Mouse (Mus musculus): ENCODE measurements around the gene Tgif1. TPM values are rescaled to one million over a fixed set of nuclear protein-coding genes. Genes with fewer than 3 reads are reported as not detected.
A peak's percentile ranks its signal among the peaks of the same experiment; 100 is the strongest.
"Not testable (repeated sequence)": the region's sequence is repeated elsewhere in the genome, so short reads cannot be mapped to it uniquely, and the experiment has no call there.

The Tgif1 gene
- polyA plus RNA-seq, 1 experiment from 2014 or later = 26.7 TPM

DNA sequence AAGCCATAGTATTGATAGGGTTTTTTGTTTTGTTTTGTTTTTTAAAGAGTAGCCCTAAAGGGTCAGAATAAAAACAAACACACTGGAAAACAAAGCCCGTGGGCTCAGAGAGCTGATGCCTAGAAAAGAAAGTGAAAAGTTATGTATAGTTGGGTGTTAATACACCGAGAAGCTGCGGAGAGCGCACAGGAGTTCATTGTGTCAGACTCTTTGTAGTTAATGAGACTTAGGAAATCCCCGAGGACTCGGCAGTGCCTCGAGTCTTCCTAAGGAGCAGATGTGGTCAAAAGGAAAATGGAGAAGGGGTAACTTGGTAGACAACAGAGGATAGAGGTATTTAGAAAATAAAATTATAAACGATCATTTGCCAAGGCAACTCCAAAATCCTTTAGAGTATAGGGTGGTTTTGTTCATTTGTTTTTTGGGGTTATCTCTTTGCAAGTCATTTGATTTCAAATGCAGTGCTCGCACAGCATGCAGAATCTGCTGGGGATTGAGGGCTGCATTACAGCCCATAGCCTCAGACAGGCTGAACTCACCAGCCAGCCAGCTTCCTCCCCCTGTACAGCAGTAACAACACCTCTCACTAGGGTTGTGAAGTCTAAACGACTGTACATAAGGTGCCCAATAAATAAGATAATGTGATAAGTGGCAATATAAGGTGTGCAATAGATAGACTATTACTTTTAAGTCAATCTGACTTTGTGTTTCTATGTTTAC, 18.1 kb downstream of the Tgif1 start:
- peak overlapping the region; percentile 42 for H3K4me3 ChIP-seq
- H3K4me2 ChIP-seq = peak overlapping the region; percentile 71
- peak overlapping the region; percentile 64 for H3K9ac ChIP-seq
- H3K27ac ChIP-seq (replicated peaks) = no peak overlapping the region
- ATAC-seq (ENCODE audit: low read depth) = 0 out of 2 replicates have a peak, but pooled peaks have one; percentile 49
- no peaks in the 10 kb centered on the region; the same call in 1 of the 2 replicates for H3K27me3 ChIP-seq
- WGBS = 1% methylated on average over 10 of the region's 10 CpGs
- H3K36me3 ChIP-seq = no peaks in the 10 kb centered on the region
- peaks cover 13% of the 10 kb centered on the region for H3K4me1 ChIP-seq (replicated peaks)
- no peaks in the 10 kb centered on the region for H3K9me3 ChIP-seq

DNA sequence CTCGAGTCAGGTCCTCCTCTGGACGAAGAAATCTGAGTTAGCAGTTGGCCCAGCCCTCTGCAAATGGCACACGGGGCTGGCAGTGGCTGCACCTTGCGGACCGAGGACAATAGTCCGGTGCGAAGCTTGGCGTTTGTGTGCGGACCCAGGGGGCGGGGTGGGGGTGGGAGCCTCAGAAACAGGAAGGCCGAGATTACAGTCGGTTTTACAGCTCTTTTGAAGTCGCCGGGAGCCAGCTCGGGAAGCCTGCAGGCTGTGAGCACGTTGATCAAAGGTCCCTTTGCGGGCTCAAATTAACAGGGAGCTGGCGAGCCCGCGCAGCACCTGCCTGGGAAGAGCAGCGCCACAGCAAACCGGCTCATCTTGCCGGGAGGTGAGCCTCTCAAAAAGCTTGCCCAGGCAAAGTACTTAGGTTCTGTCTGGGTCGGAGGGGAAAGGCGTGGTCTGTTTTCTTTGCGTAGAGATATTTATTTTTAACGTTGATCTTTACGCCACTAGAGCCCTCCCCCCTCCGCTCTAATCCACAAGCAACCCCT, 18.8 kb downstream of the Tgif1 start:
- ATAC-seq (ENCODE audit: low read depth) = peak; percentile 56; the same call in 1 of the 2 replicates
- Histone ChIP-seq H3K9me3 (no peaks in the 10 kb centered on the region), H3K36me3 (no peaks in the 10 kb centered on the region), H3K4me3 (peak overlapping the region; percentile 42), H3K4me1 (replicated peaks) (peaks cover 13% of the 10 kb centered on the region), H3K9ac (peak overlapping the region; percentile 64), H3K27ac (replicated peaks) (no peak overlapping the region), H3K4me2 (peak overlapping the region; percentile 71), H3K27me3 (no peaks in the 10 kb centered on the region; the same call in 1 of the 2 replicates)
- 1% methylated on average over 29 of the region's 29 CpGs for WGBS

DNA sequence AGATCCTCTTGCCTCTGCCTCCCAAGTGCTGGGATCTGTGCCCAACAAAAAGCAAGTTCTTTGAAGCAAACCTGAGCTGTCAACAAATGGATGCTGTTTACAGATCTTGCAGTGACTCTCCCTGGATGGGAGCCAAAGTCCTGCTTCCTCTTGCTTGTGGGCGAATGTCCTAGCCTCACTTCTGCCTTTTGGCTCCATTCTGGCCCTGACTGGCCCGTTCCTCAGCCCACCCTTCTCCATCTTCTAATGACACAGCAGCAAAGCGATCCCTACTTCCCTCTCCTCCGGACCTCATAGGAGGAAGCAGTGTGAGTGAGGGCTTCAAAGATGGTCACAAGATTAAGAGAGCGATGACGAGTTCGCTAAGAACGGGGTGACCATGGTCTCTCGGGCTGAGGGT, 20.8 kb downstream of the Tgif1 start:
- 91% methylated on average over 9 of the region's 9 CpGs for WGBS
- no peaks in the 10 kb centered on the region; the same call in 1 of the 2 replicates for H3K27me3 ChIP-seq
- H3K4me3 ChIP-seq = no peak overlapping the region
- no peak overlapping the region for H3K4me2 ChIP-seq
- peaks cover 13% of the 10 kb centered on the region for H3K4me1 ChIP-seq (replicated peaks)
- no peak overlapping the region for H3K9ac ChIP-seq
- H3K27ac ChIP-seq (replicated peaks) = no peak overlapping the region
- no peak for ATAC-seq (ENCODE audit: low read depth)
- H3K36me3 ChIP-seq = no peaks in the 10 kb centered on the region
- no peaks in the 10 kb centered on the region for H3K9me3 ChIP-seq

DNA sequence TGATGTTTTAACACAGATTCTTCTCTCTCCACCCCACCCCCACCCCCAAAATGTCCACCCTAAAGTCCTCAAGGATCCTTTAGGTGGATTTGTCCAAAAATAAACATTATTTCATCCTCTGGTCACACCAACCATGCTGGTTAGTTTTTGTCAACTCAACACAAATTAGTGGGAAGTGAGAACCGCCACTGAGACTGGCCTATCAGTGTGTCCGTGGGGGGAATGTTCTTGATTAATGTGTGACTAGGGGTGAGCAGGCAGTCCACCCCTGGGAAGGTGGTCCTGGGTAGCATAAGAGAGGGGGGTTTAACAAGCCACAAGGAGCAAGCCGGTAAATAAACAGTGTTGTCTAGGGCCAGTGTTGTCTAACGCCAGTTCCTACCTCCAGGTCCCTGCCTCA, 21.8 kb downstream of the Tgif1 start:
- H3K27me3 ChIP-seq = no peaks in the 10 kb centered on the region; the same call in 1 of the 2 replicates
- H3K36me3 ChIP-seq = no peaks in the 10 kb centered on the region
- no peak overlapping the region for H3K9ac ChIP-seq
- H3K4me1 ChIP-seq (replicated peaks) = peaks cover 13% of the 10 kb centered on the region
- WGBS = 71% methylated on average over 4 of the region's 4 CpGs
- no peak overlapping the region for H3K4me2 ChIP-seq
- no peak overlapping the region for H3K27ac ChIP-seq (replicated peaks)
- ATAC-seq (ENCODE audit: low read depth) = no peak
- no peak overlapping the region for H3K4me3 ChIP-seq
- no peaks in the 10 kb centered on the region for H3K9me3 ChIP-seq

GRCm38 (mm10) chr17:70829943-70830715, 23.2 kb downstream of the Tgif1 start:
- H3K9ac ChIP-seq = no peak overlapping the region
- peaks cover 8% of the 10 kb centered on the region; the same call in 1 of the 2 replicates for H3K4me1 ChIP-seq (replicated peaks)
- H3K4me2 ChIP-seq = no peak overlapping the region
- no peaks in the 10 kb centered on the region for H3K9me3 ChIP-seq
- 71% methylated on average over 23 of the region's 23 CpGs for WGBS
- H3K27ac ChIP-seq (replicated peaks) = no peak overlapping the region
- no peak overlapping the region for H3K4me3 ChIP-seq
- no peaks in the 10 kb centered on the region for H3K27me3 ChIP-seq
- ATAC-seq (ENCODE audit: low read depth) = no peak
- H3K36me3 ChIP-seq = no peaks in the 10 kb centered on the region

GRCm38 (mm10) chr17:70829217-70829616, 24.1 kb downstream of the Tgif1 start:
- H3K4me3 ChIP-seq = no peak overlapping the region
- ATAC-seq (ENCODE audit: low read depth) = no peak
- WGBS = 85% methylated on average over 6 of the region's 6 CpGs
- H3K36me3 ChIP-seq = no peaks in the 10 kb centered on the region
- no peaks in the 10 kb centered on the region for H3K9me3 ChIP-seq
- peaks cover under 1% of the 10 kb centered on the region; the same call in 1 of the 2 replicates for H3K4me1 ChIP-seq (replicated peaks)
- no peak overlapping the region for H3K4me2 ChIP-seq
- H3K27ac ChIP-seq (replicated peaks) = no peak overlapping the region
- no peaks in the 10 kb centered on the region for H3K27me3 ChIP-seq
- no peak overlapping the region for H3K9ac ChIP-seq

DNA sequence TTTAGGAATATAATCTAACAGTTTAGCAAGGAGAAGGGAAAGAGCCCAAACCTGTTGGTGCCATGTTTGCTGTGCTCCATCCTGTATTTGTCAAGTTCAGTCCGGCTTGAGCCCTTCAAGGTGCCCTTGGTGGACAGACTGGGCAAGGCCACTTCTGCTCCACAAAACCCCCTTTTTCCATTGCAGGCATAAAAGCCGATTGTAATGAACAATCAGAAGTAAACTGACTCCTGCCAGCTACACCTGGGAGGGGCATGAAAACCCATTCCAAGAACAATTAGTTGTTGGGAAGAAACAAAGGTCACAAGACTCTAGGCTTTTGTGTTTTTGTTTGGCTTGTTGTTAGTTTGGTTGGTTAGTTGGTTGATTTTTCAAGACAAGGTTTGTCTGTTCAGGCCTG, 24.8 kb downstream of the Tgif1 start:
- H3K4me3 ChIP-seq = no peak overlapping the region
- no peaks in the 10 kb centered on the region for H3K36me3 ChIP-seq
- H3K9me3 ChIP-seq = no peaks in the 10 kb centered on the region
- H3K4me2 ChIP-seq = no peak overlapping the region
- H3K4me1 ChIP-seq (replicated peaks) = no peaks in the 10 kb centered on the region
- H3K9ac ChIP-seq = no peak overlapping the region
- WGBS = 84% methylated on average over 2 of the region's 2 CpGs
- H3K27me3 ChIP-seq = no peaks in the 10 kb centered on the region
- no peak overlapping the region for H3K27ac ChIP-seq (replicated peaks)
- no peak for ATAC-seq (ENCODE audit: low read depth)

- H3K4me2 ChIP-seq = no peak overlapping the region
- no peak overlapping the region for H3K4me3 ChIP-seq
- no peaks in the 10 kb centered on the region for H3K9me3 ChIP-seq
- H3K9ac ChIP-seq = no peak overlapping the region
- 77% methylated on average over 4 of the region's 4 CpGs for WGBS
- no peak for ATAC-seq (ENCODE audit: low read depth)
- H3K27me3 ChIP-seq = no peaks in the 10 kb centered on the region
- no peaks in the 10 kb centered on the region for H3K36me3 ChIP-seq
- no peak overlapping the region for H3K27ac ChIP-seq (replicated peaks)
- no peaks in the 10 kb centered on the region for H3K4me1 ChIP-seq (replicated peaks)
Measured at GRCm38 (mm10) chr17:70828180-70828528, 25.2 kb downstream of the Tgif1 start.

DNA sequence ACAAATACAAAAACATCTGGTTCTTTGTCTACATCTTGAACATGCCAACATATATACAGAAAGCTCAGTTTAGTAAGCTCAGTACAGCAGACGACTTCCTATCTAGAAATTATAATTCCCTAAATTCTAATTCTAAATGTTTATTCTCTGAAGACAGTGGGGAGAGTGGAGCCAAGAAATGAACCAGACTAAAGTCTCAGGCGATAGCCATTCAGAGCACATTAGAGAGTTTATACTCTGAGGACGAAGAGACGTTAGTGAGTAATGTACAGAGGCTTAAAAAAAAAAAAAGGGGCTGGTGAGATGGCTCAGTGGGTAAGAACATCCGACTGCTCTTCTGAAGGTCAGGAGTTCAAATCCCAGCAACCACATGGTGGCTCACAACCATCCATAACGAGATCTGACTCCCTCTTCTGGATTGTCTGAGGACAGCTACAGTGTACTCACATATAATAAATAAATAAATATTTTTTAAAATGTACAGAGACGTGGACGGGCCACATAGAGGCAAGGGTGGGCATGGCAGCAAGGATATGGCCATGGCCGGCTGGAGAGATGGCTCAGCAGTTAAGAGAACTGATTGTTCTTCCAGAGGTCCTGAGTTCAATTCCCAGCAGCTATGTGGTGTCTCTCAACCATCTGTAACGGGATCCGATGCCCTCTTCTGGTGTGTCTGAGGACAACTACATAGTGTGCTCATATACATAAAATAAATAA, 25.7 kb downstream of the Tgif1 start:
- not testable (repeated sequence) for H3K27me3 ChIP-seq; H3K4me3 ChIP-seq; H3K9ac ChIP-seq; H3K9me3 ChIP-seq; H3K4me1 ChIP-seq (replicated peaks); H3K36me3 ChIP-seq; H3K27ac ChIP-seq (replicated peaks); H3K4me2 ChIP-seq; ATAC-seq (ENCODE audit: low read depth)
- WGBS = 87% methylated on average over 11 of the region's 11 CpGs

GRCm38 (mm10) chr17:70826227-70826626, 27.1 kb downstream of the Tgif1 start:
- no peak overlapping the region for H3K9ac ChIP-seq
- no peaks in the 10 kb centered on the region for H3K9me3 ChIP-seq
- no peak overlapping the region for H3K27ac ChIP-seq (replicated peaks)
- ATAC-seq (ENCODE audit: low read depth) = no peak
- H3K4me1 ChIP-seq (replicated peaks) = no peaks in the 10 kb centered on the region
- H3K4me3 ChIP-seq = no peak overlapping the region
- 89% methylated on average over 12 of the region's 12 CpGs for WGBS
- H3K27me3 ChIP-seq = no peaks in the 10 kb centered on the region; the same call in 1 of the 2 replicates
- H3K4me2 ChIP-seq = no peak overlapping the region
- H3K36me3 ChIP-seq = no peaks in the 10 kb centered on the region

DNA sequence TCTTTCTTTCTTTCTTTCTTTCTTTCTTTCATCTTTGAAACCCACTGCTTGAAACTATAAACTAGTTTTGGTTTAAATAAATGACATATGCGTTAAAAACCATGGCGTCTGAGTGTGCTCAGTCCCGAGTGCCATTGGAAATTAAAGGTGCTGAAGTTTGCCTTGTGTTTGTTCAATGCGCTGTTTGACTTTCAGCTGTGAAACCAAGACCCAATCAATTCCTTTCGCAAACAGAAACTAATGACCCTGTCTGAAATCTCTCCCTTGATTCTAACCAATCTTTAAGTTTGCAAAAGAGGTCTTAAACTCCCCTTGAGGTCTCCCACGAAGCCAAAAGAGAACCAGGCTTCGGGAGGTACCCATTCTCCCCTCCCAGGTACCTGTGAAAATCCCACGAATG, 30.3 kb downstream of the Tgif1 start:
- no peak for ATAC-seq (ENCODE audit: low read depth)
- H3K27ac ChIP-seq (replicated peaks) = no peak overlapping the region
- no peak overlapping the region for H3K4me3 ChIP-seq
- H3K9ac ChIP-seq = no peak overlapping the region
- no peak overlapping the region for H3K4me2 ChIP-seq
- WGBS = 86% methylated on average over 8 of the region's 8 CpGs
- no peaks in the 10 kb centered on the region for H3K9me3 ChIP-seq
- H3K27me3 ChIP-seq = peaks cover 23% of the 10 kb centered on the region
- H3K36me3 ChIP-seq = no peaks in the 10 kb centered on the region
- peaks cover 3% of the 10 kb centered on the region for H3K4me1 ChIP-seq (replicated peaks)

Data from neural tube, embryonic 13.5 days (tissue).